Mouse (Mus musculus) layer of hippocampus, adult 2 months (tissue): ENCODE results near the gene Chmp6. TPM values are rescaled to one million over a fixed set of nuclear protein-coding genes. Genes with fewer than 3 reads are reported as not detected.

ENCODE experiments used
- DNase-seq, 2 experiments: peaks; one replicate each; pipeline ENCODE4 v3.0.0; 2022; ENCODE audit warnings: low spot score in 2 of 2
- H3K27ac ChIP-seq: fragments of 200-600 bp; 2 replicates; pipeline ENCODE4 v1.8.1; 2022
- H3K4me3 ChIP-seq: fragments of 200-600 bp; 2 replicates; pipeline ENCODE4 v1.8.1; 2022; ENCODE audit warnings: mild to moderate bottlenecking
- CTCF ChIP-seq: fragments of 200-600 bp; conservative IDR thresholded peaks from 2 replicates; pipeline ENCODE4 v1.8.1; 2022; ENCODE audit warnings: antibody characterized with exemption, mild to moderate bottlenecking, moderate library complexity
- total RNA-seq, 2 experiments: library from RNA; stranded (reverse); gene quantifications; 2 replicates each; pipeline ENCODE4 v1.2.3; 2021

Chmp6 gene
- total RNA-seq, 2 experiments from 2014 or later = 34.7 to 45.9 TPM

GRCm38 (mm10) chr11:119958856-119959255 is 45.6 kb downstream of the Chmp6 start:
- Histone ChIP-seq H3K27ac (peak overlapping the region; percentile 68), H3K4me3 (no peak overlapping the region)
- no peak for TF ChIP-seq CTCF
- no peak for DNase-seq

GRCm38 (mm10) chr11:119959714-119960113 is 46.5 kb downstream of the Chmp6 start:
- H3K27ac ChIP-seq = peak overlapping the region; percentile 68
- H3K4me3 ChIP-seq = no peak overlapping the region
- TF ChIP-seq CTCF = no peak
- DNase-seq = no peak

- peak overlapping the region; percentile 80 for H3K27ac ChIP-seq
- DNase-seq = no peak
- H3K4me3 ChIP-seq = peak overlapping the region; percentile 20; the same call in 1 of the 2 replicates
- no peak for TF ChIP-seq CTCF
Observed at GRCm38 (mm10) chr11:119960671-119961070, 47.4 kb downstream of the Chmp6 start.

- peak overlapping the region; percentile 80 for H3K27ac ChIP-seq
- peak in 1 of 2 experiments; percentile 44 for DNase-seq
- no peak for TF ChIP-seq CTCF
- H3K4me3 ChIP-seq = peak overlapping the region; percentile 20; the same call in 1 of the 2 replicates
Observed at GRCm38 (mm10) chr11:119961511-119961910, 48.3 kb downstream of the Chmp6 start.

GRCm38 (mm10) chr11:119965053-119965452 is 51.8 kb downstream of the Chmp6 start:
- peak overlapping the region; percentile 40 for H3K27ac ChIP-seq
- H3K4me3 ChIP-seq = no peak overlapping the region
- DNase-seq = no peak
- TF ChIP-seq CTCF = 0 out of 2 replicates have a peak, but pooled peaks have one; percentile 4

- H3K27ac ChIP-seq = 0 out of 2 replicates have a peak overlapping the region, but pooled peaks have one; percentile 3
Observed at GRCm38 (mm10) chr11:119966294-119966693, 53.1 kb downstream of the Chmp6 start.

GRCm38 (mm10) chr11:119967401-119967800 is 54.2 kb downstream of the Chmp6 start:
- Histone ChIP-seq H3K4me3 (no peak overlapping the region), H3K27ac (no peak overlapping the region; the same call in 1 of the 2 replicates)
- no peak for DNase-seq
- no peak for TF ChIP-seq CTCF

More at GRCm38 (mm10) chr11:119966294-119966693, 53.1 kb downstream of the Chmp6 start:
- DNase-seq = no peak
- no peak overlapping the region for H3K4me3 ChIP-seq
- no peak for TF ChIP-seq CTCF

GRCm38 (mm10) chr11:119967892-119968291 is 54.7 kb downstream of the Chmp6 start:
- TF ChIP-seq CTCF = no peak
- Histone ChIP-seq H3K4me3 (no peak overlapping the region), H3K27ac (no peak overlapping the region)
- no peak for DNase-seq

Other genes starting within 250 kb of the Chmp6 start
- 100 to 1,000 TPM; 244 to 257 TPM for gene Baiap2, start 29.3 kb downstream of the Chmp6 start, total RNA-seq
- 100 to 1,000 TPM; 196 to 207 TPM for gene Aatk, start 133.7 kb downstream of the Chmp6 start, total RNA-seq
- 10 to 100 TPM; 35.6 to 37.0 TPM for gene Cep131, start 173.4 kb downstream of the Chmp6 start, total RNA-seq
- 10 to 100 TPM; 16.3 to 17.1 TPM for gene Tepsin, start 185.3 kb downstream of the Chmp6 start, total RNA-seq
- gene Ndufaf8, start 185.5 kb downstream of the Chmp6 start, total RNA-seq = 10 to 100 TPM; 35.2 to 46.9 TPM
- gene Slc38a10, start 237.9 kb downstream of the Chmp6 start, total RNA-seq = 10 to 100 TPM; 86.1 to 86.5 TPM